Mouse (Mus musculus): ENCODE measurements at regions not wholly inside any gene's neighbourhood (a gene's known extent, or its start where the extent isn't known, plus 50 kb on each side); places are given as distances from the start of the nearest gene placed in this dataset.
"Not testable (repeated sequence)": the region's sequence is repeated elsewhere in the genome, so short reads cannot be mapped to it uniquely, and the experiment has no call there.

- Histone ChIP-seq H3K9me3 (ENCODE audit: low read length) (no peaks in the 10 kb centered on the region), H3K4me1 (ENCODE audit: insufficient read depth) (no peaks in the 10 kb centered on the region), H3K9ac (replicated peaks) (no peak overlapping the region), H3K36me3 (replicated peaks; ENCODE audit: insufficient read depth, low read length) (no peaks in the 10 kb centered on the region), H3K27me3 (ENCODE audit: insufficient read depth, low read length) (no peaks in the 10 kb centered on the region), H3K4me2 (ENCODE audit: low read depth, low read length) (no peak overlapping the region), H3K27ac (ENCODE audit: low read depth) (no peak overlapping the region), H3K4me3 (ENCODE audit: low read depth, low read length) (no peak overlapping the region)
- TF ChIP-seq EP300 (IDR thresholded peaks at IDR 0.05; ENCODE audit: low read depth) = no peak
- no peak for TF ChIP-seq CTCF (IDR thresholded peaks at IDR 0.05; ENCODE audit: low read depth)
- WGBS (ENCODE audit: insufficient replicate concordance) = 48% methylated on average over 10 of the region's 10 CpGs
- no peak for ATAC-seq
- no peak for DNase-seq
These were observed 331.1 kb downstream of the Sfmbt2 start for GRCm38 (mm10) chr2:10701459-10701858.

- H3K4me3 ChIP-seq (ENCODE audit: low read depth, low read length) = no peak overlapping the region
- H3K36me3 ChIP-seq (replicated peaks; ENCODE audit: insufficient read depth, low read length) = no peaks in the 10 kb centered on the region
- H3K27me3 ChIP-seq (ENCODE audit: insufficient read depth, low read length) = no peaks in the 10 kb centered on the region
- H3K9me3 ChIP-seq (ENCODE audit: low read length) = no peaks in the 10 kb centered on the region
- 43% methylated on average over 5 of the region's 5 CpGs for WGBS (ENCODE audit: insufficient replicate concordance)
- no peak overlapping the region for H3K9ac ChIP-seq (replicated peaks)
- no peak overlapping the region for H3K27ac ChIP-seq (ENCODE audit: low read depth)
- ATAC-seq (no peak), DNase-seq (no peak)
- H3K4me1 ChIP-seq (ENCODE audit: insufficient read depth) = no peaks in the 10 kb centered on the region
- H3K4me2 ChIP-seq (ENCODE audit: low read depth, low read length) = no peak overlapping the region
- TF ChIP-seq CTCF (IDR thresholded peaks at IDR 0.05; ENCODE audit: low read depth) = no peak
- no peak for TF ChIP-seq EP300 (IDR thresholded peaks at IDR 0.05; ENCODE audit: low read depth)
These were observed 348.1 kb downstream of the Sfmbt2 start for GRCm38 (mm10) chr2:10718366-10718765.

GRCm38 (mm10) chr2:10734337-10734736 lies 364.0 kb downstream of the Sfmbt2 start:
- H3K9me3 ChIP-seq (ENCODE audit: low read length); H3K4me3 ChIP-seq (ENCODE audit: low read depth, low read length); H3K4me1 ChIP-seq (ENCODE audit: insufficient read depth); H3K4me2 ChIP-seq (ENCODE audit: low read depth, low read length); H3K36me3 ChIP-seq (replicated peaks; ENCODE audit: insufficient read depth, low read length); H3K9ac ChIP-seq (replicated peaks); ATAC-seq; DNase-seq; H3K27me3 ChIP-seq (ENCODE audit: insufficient read depth, low read length); H3K27ac ChIP-seq (ENCODE audit: low read depth): not testable (repeated sequence)
- 83% methylated on average over 5 of the region's 5 CpGs for WGBS (ENCODE audit: insufficient replicate concordance)

- Histone ChIP-seq H3K27me3 (ENCODE audit: insufficient read depth, low read length) (no peaks in the 10 kb centered on the region), H3K4me2 (ENCODE audit: low read depth, low read length) (no peak overlapping the region), H3K4me1 (ENCODE audit: insufficient read depth) (no peaks in the 10 kb centered on the region), H3K27ac (ENCODE audit: low read depth) (no peak overlapping the region), H3K9me3 (ENCODE audit: low read length) (no peaks in the 10 kb centered on the region), H3K36me3 (replicated peaks; ENCODE audit: insufficient read depth, low read length) (no peaks in the 10 kb centered on the region), H3K4me3 (ENCODE audit: low read depth, low read length) (no peak overlapping the region), H3K9ac (replicated peaks) (no peak overlapping the region)
- DNase-seq (no peak), ATAC-seq (no peak)
- WGBS (ENCODE audit: insufficient replicate concordance) = 62% methylated on average over 13 of the region's 13 CpGs
- TF ChIP-seq CTCF (IDR thresholded peaks at IDR 0.05; ENCODE audit: low read depth) = no peak
- TF ChIP-seq EP300 (IDR thresholded peaks at IDR 0.05; ENCODE audit: low read depth) = no peak
These were observed 366.6 kb downstream of the Sfmbt2 start for GRCm38 (mm10) chr2:10736696-10737457.

GRCm38 (mm10) chr2:10737458-10737775 lies 367.1 kb downstream of the Sfmbt2 start:
- Histone ChIP-seq H3K9me3 (ENCODE audit: low read length) (no peaks in the 10 kb centered on the region), H3K27me3 (ENCODE audit: insufficient read depth, low read length) (no peaks in the 10 kb centered on the region), H3K27ac (ENCODE audit: low read depth) (no peak overlapping the region), H3K4me2 (ENCODE audit: low read depth, low read length) (no peak overlapping the region), H3K4me1 (ENCODE audit: insufficient read depth) (no peaks in the 10 kb centered on the region), H3K4me3 (ENCODE audit: low read depth, low read length) (no peak overlapping the region), H3K36me3 (replicated peaks; ENCODE audit: insufficient read depth, low read length) (no peaks in the 10 kb centered on the region), H3K9ac (replicated peaks) (no peak overlapping the region)
- WGBS (ENCODE audit: insufficient replicate concordance) = 68% methylated on average over 9 of the region's 9 CpGs
- ATAC-seq (no peak), DNase-seq (no peak)
- no peak for TF ChIP-seq CTCF (IDR thresholded peaks at IDR 0.05; ENCODE audit: low read depth)
- TF ChIP-seq EP300 (IDR thresholded peaks at IDR 0.05; ENCODE audit: low read depth) = no peak

GRCm38 (mm10) chr2:10745127-10745526 lies 374.8 kb downstream of the Sfmbt2 start:
- no peak overlapping the region for H3K27ac ChIP-seq (ENCODE audit: low read depth)
- H3K9ac ChIP-seq (replicated peaks) = no peak overlapping the region
- H3K4me1 ChIP-seq (ENCODE audit: insufficient read depth) = no peaks in the 10 kb centered on the region
- H3K36me3 ChIP-seq (replicated peaks; ENCODE audit: insufficient read depth, low read length) = no peaks in the 10 kb centered on the region
- ATAC-seq (no peak), DNase-seq (no peak)
- no peak overlapping the region for H3K4me3 ChIP-seq (ENCODE audit: low read depth, low read length)
- TF ChIP-seq CTCF (IDR thresholded peaks at IDR 0.05; ENCODE audit: low read depth) (no peak), EP300 (IDR thresholded peaks at IDR 0.05; ENCODE audit: low read depth) (no peak)
- no peak overlapping the region for H3K4me2 ChIP-seq (ENCODE audit: low read depth, low read length)
- no peaks in the 10 kb centered on the region for H3K27me3 ChIP-seq (ENCODE audit: insufficient read depth, low read length)
- no peaks in the 10 kb centered on the region for H3K9me3 ChIP-seq (ENCODE audit: low read length)
- 90% methylated on average over 7 of the region's 7 CpGs for WGBS (ENCODE audit: insufficient replicate concordance)

GRCm38 (mm10) chr2:10755375-10755774 lies 385.1 kb downstream of the Sfmbt2 start:
- no peaks in the 10 kb centered on the region for H3K9me3 ChIP-seq (ENCODE audit: low read length)
- 67% methylated on average over 3 of the region's 3 CpGs for WGBS (ENCODE audit: insufficient replicate concordance)
- TF ChIP-seq EP300 (IDR thresholded peaks at IDR 0.05; ENCODE audit: low read depth) = no peak
- TF ChIP-seq CTCF (IDR thresholded peaks at IDR 0.05; ENCODE audit: low read depth) = no peak
- ATAC-seq (no peak), DNase-seq (no peak)
- no peak overlapping the region for H3K9ac ChIP-seq (replicated peaks)
- H3K36me3 ChIP-seq (replicated peaks; ENCODE audit: insufficient read depth, low read length) = no peaks in the 10 kb centered on the region
- H3K4me1 ChIP-seq (ENCODE audit: insufficient read depth) = no peaks in the 10 kb centered on the region
- no peaks in the 10 kb centered on the region for H3K27me3 ChIP-seq (ENCODE audit: insufficient read depth, low read length)
- no peak overlapping the region for H3K4me2 ChIP-seq (ENCODE audit: low read depth, low read length)
- H3K4me3 ChIP-seq (ENCODE audit: low read depth, low read length) = no peak overlapping the region
- H3K27ac ChIP-seq (ENCODE audit: low read depth) = no peak overlapping the region

Measured in liver, postnatal 0 days (tissue).